Mouse (Mus musculus) erythroblast, embryonic 14.5 days (primary cell): Measurements from ENCODE around the gene Nrxn3.

Source experiments
- GATA1 ChIP-seq: IDR thresholded peaks from 2 replicates; pipeline ENCODE4 v1.6.1; 2012; ENCODE audit warnings: low read length, inconsistent platforms, mixed read lengths
- TAL1 ChIP-seq: IDR thresholded peaks from 3 replicates; pipeline ENCODE4 v1.6.1; 2012; ENCODE audit warnings: low read length, inconsistent platforms, mixed read lengths

- TF ChIP-seq GATA1 (no peak), TAL1 (no peak)
These were observed 188.1 kb downstream of the Nrxn3 start for GRCm38 (mm10) chr12:88910761-88911160.
